Mouse (Mus musculus) liver, embryonic 14.5 days (tissue): ENCODE measurements around the gene Olfr686. TPM values are rescaled to one million over a fixed set of nuclear protein-coding genes. Genes with fewer than 3 reads are reported as not detected.

ENCODE experiments used
- ATAC-seq: fragments of 200-750 bp; cut with Nextera tagmentation; 2 replicates; pipeline ENCODE4 v1.8.0; 2017; ENCODE audit warnings: moderate number of reproducible peaks, mild to moderate bottlenecking, moderate library complexity; ENCODE audit not compliant: insufficient read depth
- DNase-seq, 3 experiments: peaks; one replicate each; pipeline ENCODE4 v3.0.0-alpha.2; 2012 to 2013; ENCODE audit warnings: low read depth in 3 of 3, low spot score in 3 of 3
- H3K27ac ChIP-seq: fragments of 300-500 bp; sonication (generic); 2 replicates; pipeline ENCODE4 v1.5.1; 2014; ENCODE audit warnings: moderate library complexity, mild to moderate bottlenecking, control low read depth, inconsistent platforms
- H3K27me3 ChIP-seq: fragments of 300-500 bp; sonication (generic); 2 replicates; pipeline ENCODE4 v1.6.1; 2014; ENCODE audit warnings: mild to moderate bottlenecking, low read length, moderate library complexity; ENCODE audit not compliant: control insufficient read depth, insufficient read depth
- H3K36me3 ChIP-seq: fragments of 300-500 bp; sonication (generic); replicated peaks from 2 replicates; pipeline ENCODE4 v1.6.1; 2014; ENCODE audit warnings: low read depth; ENCODE audit not compliant: control insufficient read depth, insufficient read depth
- H3K4me1 ChIP-seq, 2 experiments: fragments of 200-500 bp in 1 of 2; fragments of 300-500 bp in 1 of 2; sonication (generic) in 1 of 2; replicated peaks; 2 replicates each; pipeline ENCODE4 v1.6.1; 2012 to 2014; ENCODE audit warnings: antibody characterized with exemption in 1 of 2, inconsistent platforms in 1 of 2, low read length in 1 of 2; ENCODE audit not compliant: control insufficient read depth in 2 of 2, insufficient read depth in 2 of 2
- H3K4me2 ChIP-seq: fragments of 300-500 bp; sonication (generic); 2 replicates; pipeline ENCODE4 v1.6.1; 2014; ENCODE audit warnings: low read depth, mild to moderate bottlenecking, control low read depth, moderate library complexity
- H3K4me3 ChIP-seq, 2 experiments: fragments of 200-500 bp in 1 of 2; fragments of 300-500 bp in 1 of 2; sonication (generic) in 1 of 2; 2 replicates each; pipeline ENCODE4 v1.5.1; 2012 to 2014; ENCODE audit warnings: low read depth in 2 of 2, low read length in 2 of 2, mild to moderate bottlenecking in 2 of 2, control low read depth in 1 of 2, inconsistent platforms in 1 of 2, moderate library complexity in 1 of 2; ENCODE audit not compliant: insufficient read depth in 1 of 2
- H3K9ac ChIP-seq: fragments of 300-500 bp; sonication (generic); replicated peaks from 2 replicates; pipeline ENCODE4 v1.6.1; 2014; ENCODE audit warnings: mild to moderate bottlenecking, control low read depth, moderate library complexity
- H3K9me3 ChIP-seq: fragments of 300-500 bp; sonication (generic); 2 replicates; pipeline ENCODE4 v1.6.1; 2016; ENCODE audit warnings: low read length, mixed read lengths; ENCODE audit not compliant: control insufficient read depth
- CTCF ChIP-seq: IDR thresholded peaks from 2 replicates; pipeline ENCODE4 v1.5.1; 2016; ENCODE audit warnings: antibody characterized with exemption, low read depth, control low read depth
- EP300 ChIP-seq: IDR thresholded peaks from 2 replicates; pipeline ENCODE4 v1.6.1; 2016; ENCODE audit warnings: antibody characterized with exemption, low read depth
- WGBS: fragments of 180-500 bp; shearing (Covaris S2); extraction: QIAGEN DNeasy Blood & Tissue Kit; methylation state at CpG from one replicate; pipeline ENCODE4 v1.1.7; 2014; ENCODE audit not compliant: insufficient replicate concordance; 5-methylcytosine and 5-hydroxymethylcytosine counted together
- polyA plus RNA-seq, 2 experiments: library from polyadenylated mRNA; depleted of rRNA in 1 of 2; stranded (reverse) in 1 of 2; unstranded in 1 of 2; fragments of >200 nt; fragmentation: Nextera tagmentation in 1 of 2; extraction: Ambion mirVana in 1 of 2; gene quantifications; 2 replicates each; pipeline versions ENCODE4 v1.2.1 to v1.2.3; 2012 to 2014

Olfr686 gene
- polyA plus RNA-seq (2012; rRNA removed), result not detected in 2 replicates
- not detected in 2 replicates for polyA plus RNA-seq (2014; fragmentation: Nextera tagmentation; extraction: Ambion mirVana)

- TF ChIP-seq CTCF, result no peak
- no peak for TF ChIP-seq EP300
- H3K27ac ChIP-seq, result no peak within 1 kb of the TSS
- H3K9ac ChIP-seq, result no peak within 1 kb of the TSS
- H3K9me3 ChIP-seq, result no peaks in the 10 kb centered on the region
- H3K4me3 ChIP-seq, result no peak within 1 kb of the TSS
- no peak within 1 kb of the TSS for H3K4me2 ChIP-seq
- H3K36me3 ChIP-seq, result no peaks in the 10 kb centered on the region
- no peak for DNase-seq
- no peaks in the 10 kb centered on the region for H3K27me3 ChIP-seq
- ATAC-seq, result no peak
- H3K4me1 ChIP-seq, result no peaks in the 10 kb centered on the region
These were observed at the start of gene Olfr686 for GRCm38 (mm10) chr7:105207385-105207784. Olfr686 (minus strand) TSS chr7:105207485.

GRCm38 (mm10) chr7:105256656-105257055 is 49.4 kb upstream of the Olfr686 start:
- WGBS, result 41% methylated on average over 5 of the region's 5 CpGs
- DNase-seq, result peak in 1 of 3 experiments; percentile 4

GRCm38 (mm10) chr7:105248197-105248596 is 40.9 kb upstream of the Olfr686 start:
- Histone ChIP-seq H3K9ac (no peak overlapping the region), H3K36me3 (no peaks in the 10 kb centered on the region), H3K4me1 (no peaks in the 10 kb centered on the region), H3K4me2 (no peak overlapping the region), H3K27ac (no peak overlapping the region), H3K9me3 (no peaks in the 10 kb centered on the region), H3K4me3 (no peak overlapping the region), H3K27me3 (no peaks in the 10 kb centered on the region)
- no peak for TF ChIP-seq EP300
- no peak for TF ChIP-seq CTCF
- ATAC-seq (no peak), DNase-seq (no peak)
- 20% methylated on average over 1 of the region's 1 CpGs for WGBS

More at GRCm38 (mm10) chr7:105256656-105257055, 49.4 kb upstream of the Olfr686 start:
- H3K27me3 ChIP-seq, result no peaks in the 10 kb centered on the region
- H3K27ac ChIP-seq, result no peak overlapping the region
- H3K9ac ChIP-seq, result no peak overlapping the region
- ATAC-seq, result no peak
- no peaks in the 10 kb centered on the region for H3K9me3 ChIP-seq
- no peak overlapping the region for H3K4me3 ChIP-seq
- TF ChIP-seq CTCF, result peak; percentile 60
- no peak for TF ChIP-seq EP300
- H3K36me3 ChIP-seq, result no peaks in the 10 kb centered on the region
- no peak overlapping the region for H3K4me2 ChIP-seq
- H3K4me1 ChIP-seq, result no peaks in the 10 kb centered on the region

GRCm38 (mm10) chr7:105247671-105248070 is 40.4 kb upstream of the Olfr686 start:
- H3K36me3 ChIP-seq, result no peaks in the 10 kb centered on the region
- H3K27me3 ChIP-seq, result no peaks in the 10 kb centered on the region
- H3K27ac ChIP-seq, result no peak overlapping the region
- H3K9me3 ChIP-seq, result no peaks in the 10 kb centered on the region
- H3K9ac ChIP-seq, result no peak overlapping the region
- ATAC-seq, result no peak
- no peak overlapping the region for H3K4me2 ChIP-seq
- no peak for TF ChIP-seq CTCF
- TF ChIP-seq EP300, result no peak
- H3K4me3 ChIP-seq, result no peak overlapping the region
- 66% methylated on average over 3 of the region's 3 CpGs for WGBS
- DNase-seq, result no peak
- H3K4me1 ChIP-seq, result no peaks in the 10 kb centered on the region

- DNase-seq (no peak), ATAC-seq (no peak)
- Histone ChIP-seq H3K4me3 (no peak overlapping the region), H3K4me2 (no peak overlapping the region), H3K9ac (no peak overlapping the region), H3K27me3 (no peaks in the 10 kb centered on the region), H3K4me1 (peaks cover 0 to 3% of the 10 kb centered on the region in 2 experiments; a peak in 2 of 4 replicates), H3K36me3 (no peaks in the 10 kb centered on the region), H3K9me3 (no peaks in the 10 kb centered on the region), H3K27ac (no peak overlapping the region)
- 63% methylated on average over 2 of the region's 2 CpGs for WGBS
- TF ChIP-seq CTCF (no peak), EP300 (no peak)
These were observed 22.1 kb upstream of the Olfr686 start for GRCm38 (mm10) chr7:105229386-105229785.
